Mouse (Mus musculus) ES-E14 (cell line): ENCODE results near the gene Eif4a3.

Experiments
- CHD2 ChIP-seq: IDR thresholded peaks from 2 replicates; pipeline ENCODE4 v1.6.1; 2014; ENCODE audit warnings: mild to moderate bottlenecking, low read depth, low read length, inconsistent platforms
- ZC3H11A ChIP-seq: IDR thresholded peaks from 2 replicates; pipeline ENCODE4 v1.6.1; 2012; ENCODE audit warnings: low read depth, mild to moderate bottlenecking, inconsistent platforms, low read length, borderline replicate concordance
- ZNF384 ChIP-seq: IDR thresholded peaks from 2 replicates; pipeline ENCODE4 v1.6.1; 2012; ENCODE audit warnings: low read depth, low read length, inconsistent platforms

DNA sequence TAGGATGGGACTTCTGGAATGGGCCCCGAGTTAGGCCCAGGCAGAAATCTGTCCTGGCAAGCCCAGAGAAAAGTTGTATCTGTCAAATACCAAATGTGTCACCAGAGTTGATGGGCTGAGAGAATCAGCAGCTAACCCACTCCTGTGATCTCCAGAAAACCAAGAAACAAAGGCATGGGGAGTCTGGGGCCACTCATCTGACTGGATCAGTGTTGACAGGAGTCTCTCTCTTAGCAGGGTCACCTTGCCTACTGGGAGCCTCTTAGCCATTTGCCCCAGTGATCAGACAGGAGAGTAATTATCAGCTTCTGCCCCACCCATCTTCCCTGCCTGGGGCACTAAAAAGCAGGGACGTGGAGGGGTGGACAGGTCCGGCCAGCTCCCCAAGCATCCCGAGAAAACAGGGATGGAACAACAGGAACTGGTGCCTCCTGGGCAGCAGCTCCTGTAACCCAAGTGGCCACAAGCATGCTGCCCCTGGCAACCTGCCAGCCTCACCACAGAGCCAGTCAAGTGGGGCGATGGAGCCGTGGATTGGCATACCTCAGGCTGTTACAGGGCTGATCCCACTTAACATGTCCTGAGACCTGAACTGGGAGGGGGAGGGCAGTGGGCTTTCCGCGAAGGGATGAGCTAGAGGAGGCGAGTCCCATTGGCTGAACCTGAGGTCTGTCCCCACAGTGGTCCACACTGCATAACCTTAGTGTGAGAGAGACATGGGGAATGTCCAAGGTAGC, 13.9 kb downstream of the Eif4a3 start:
- TF ChIP-seq ZNF384 (no peak), ZC3H11A (no peak), CHD2 (no peak)
